Mouse (Mus musculus) erythroblast, embryonic 14.5 days (primary cell): ENCODE data around the gene Evl.

ENCODE experiments used
- GATA1 ChIP-seq: IDR thresholded peaks from 2 replicates; pipeline ENCODE4 v1.6.1; 2012; ENCODE audit warnings: low read length, inconsistent platforms, mixed read lengths
- TAL1 ChIP-seq: IDR thresholded peaks from 3 replicates; pipeline ENCODE4 v1.6.1; 2012; ENCODE audit warnings: low read length, inconsistent platforms, mixed read lengths

DNA sequence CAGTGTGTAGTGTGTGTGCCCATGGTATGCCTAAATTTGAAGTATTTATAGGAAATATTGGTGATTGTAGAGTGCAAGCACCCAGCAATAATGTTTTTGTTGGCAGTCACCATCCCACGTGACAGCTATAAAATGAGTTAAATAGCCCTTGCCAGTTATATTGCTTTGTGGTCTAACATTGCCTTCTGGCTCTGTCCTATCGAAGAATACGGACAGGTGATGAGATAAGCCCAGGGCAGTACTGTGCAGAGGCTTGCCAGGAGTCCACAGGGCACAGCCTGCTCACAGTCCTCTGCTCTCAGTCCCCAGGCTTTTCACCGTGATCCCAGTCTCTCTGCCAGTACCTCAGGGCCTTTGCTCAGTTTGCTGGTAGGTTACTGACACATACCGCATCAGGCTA, 67.9 kb downstream of the Evl start:
- TF ChIP-seq TAL1 (no peak), GATA1 (no peak)
